Mouse (Mus musculus) lung, embryonic 14.5 days (tissue): ENCODE data around the gene Rpl29. TPM values are rescaled to one million over a fixed set of nuclear protein-coding genes. Genes with fewer than 3 reads are reported as not detected.

Source experiments
- ATAC-seq: fragments of 200-750 bp; cut with Nextera tagmentation; 2 replicates; pipeline ENCODE4 v1.8.0; 2017; ENCODE audit warnings: mild to moderate bottlenecking, moderate TSS enrichment, moderate library complexity; ENCODE audit not compliant: insufficient read depth
- DNase-seq: peaks from one replicate; pipeline ENCODE4 v3.0.0-alpha.2; 2015
- H3K27ac ChIP-seq: fragments of 300-500 bp; sonication (generic); 2 replicates; pipeline ENCODE4 v1.5.1; 2014; ENCODE audit warnings: low read depth, mild to moderate bottlenecking, moderate library complexity
- H3K27me3 ChIP-seq: fragments of 300-500 bp; sonication (generic); 2 replicates; pipeline ENCODE4 v1.6.1; 2014; ENCODE audit warnings: low read length, control low read depth; ENCODE audit not compliant: insufficient read depth
- H3K36me3 ChIP-seq: fragments of 300-500 bp; sonication (generic); 2 replicates; pipeline ENCODE4 v1.6.1; 2014; ENCODE audit warnings: control low read depth; ENCODE audit not compliant: insufficient read depth
- H3K4me1 ChIP-seq: fragments of 300-500 bp; sonication (generic); 2 replicates; pipeline ENCODE4 v1.6.1; 2014; ENCODE audit warnings: antibody characterized with exemption, control low read depth; ENCODE audit not compliant: insufficient read depth
- H3K4me2 ChIP-seq: fragments of 300-500 bp; sonication (generic); 2 replicates; pipeline ENCODE4 v1.6.1; 2014; ENCODE audit warnings: mild to moderate bottlenecking
- H3K4me3 ChIP-seq: fragments of 300-500 bp; sonication (generic); 2 replicates; pipeline ENCODE4 v1.5.1; 2014; ENCODE audit warnings: low read depth, low read length
- H3K9ac ChIP-seq: fragments of 300-500 bp; sonication (generic); 2 replicates; pipeline ENCODE4 v1.6.1; 2014
- H3K9me3 ChIP-seq: fragments of 300-500 bp; sonication (generic); 2 replicates; pipeline ENCODE4 v1.6.1; 2016; ENCODE audit warnings: low read depth, low read length, control low read depth
- CTCF ChIP-seq: IDR thresholded peaks from 2 replicates; pipeline ENCODE4 v1.5.1; 2016; ENCODE audit warnings: antibody characterized with exemption, low read depth
- WGBS: fragments of 180-500 bp; shearing (Covaris S2); extraction: QIAGEN DNeasy Blood & Tissue Kit; methylation state at CpG from one replicate; pipeline ENCODE4 v1.1.7; 2014; 5-methylcytosine and 5-hydroxymethylcytosine counted together
- polyA plus RNA-seq: library from polyadenylated mRNA; unstranded; fragments of >200 nt; fragmentation: Nextera tagmentation; extraction: Ambion mirVana; gene quantifications from 2 replicates; pipeline ENCODE4 v1.2.1, GENCODE M21; 2014

Gene Rpl29
- polyA plus RNA-seq, 1 experiment from 2014 or later = 1,268 TPM

- Histone ChIP-seq H3K4me3 (no peak overlapping the region), H3K4me2 (no peak overlapping the region), H3K9me3 (no peaks in the 10 kb centered on the region), H3K27ac (no peak overlapping the region), H3K9ac (no peak overlapping the region), H3K36me3 (no peaks in the 10 kb centered on the region), H3K27me3 (no peaks in the 10 kb centered on the region), H3K4me1 (peaks cover 14% of the 10 kb centered on the region)
- no peak for DNase-seq
- ATAC-seq = no peak
- 87% methylated on average over 2 of the region's 2 CpGs for WGBS
- no peak for TF ChIP-seq CTCF
Measured at GRCm38 (mm10) chr9:106410086-106410650, 19.1 kb upstream of the Rpl29 start.

DNA sequence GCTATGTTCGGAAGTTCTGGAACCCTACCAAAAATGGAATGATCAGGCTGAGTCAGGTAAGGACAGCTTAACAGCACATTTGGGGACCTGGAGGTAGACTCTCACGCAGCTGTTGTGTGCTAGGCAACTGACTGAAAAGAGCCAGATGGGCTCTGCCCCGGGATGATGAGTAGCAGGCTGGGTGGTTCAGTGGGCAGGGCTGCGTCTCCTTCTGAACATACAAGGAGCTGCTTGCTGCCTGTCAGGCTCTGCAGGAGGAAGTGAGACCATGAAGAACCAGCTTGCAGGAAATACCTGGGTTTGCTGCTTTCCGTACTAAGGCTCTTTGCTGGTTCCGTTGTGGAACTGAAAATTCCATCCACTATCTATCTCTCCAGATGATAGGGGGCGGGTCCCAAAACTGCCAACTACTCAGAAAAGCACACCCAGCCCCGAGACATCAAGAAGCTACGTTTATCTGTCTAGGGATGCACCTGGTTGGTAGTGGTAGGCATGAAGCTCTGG is 18.1 kb upstream of the Rpl29 start:
- no peak for DNase-seq
- H3K4me2 ChIP-seq = no peak overlapping the region; the same call in 1 of the 2 replicates
- H3K27me3 ChIP-seq = no peaks in the 10 kb centered on the region
- TF ChIP-seq CTCF = no peak
- WGBS = 54% methylated on average over 9 of the region's 9 CpGs
- no peak; the same call in 1 of the 2 replicates for ATAC-seq
- no peaks in the 10 kb centered on the region for H3K36me3 ChIP-seq
- no peaks in the 10 kb centered on the region for H3K9me3 ChIP-seq
- H3K4me1 ChIP-seq = peaks cover 10% of the 10 kb centered on the region
- H3K27ac ChIP-seq = no peak overlapping the region
- H3K9ac ChIP-seq = no peak overlapping the region
- H3K4me3 ChIP-seq = no peak overlapping the region

DNA sequence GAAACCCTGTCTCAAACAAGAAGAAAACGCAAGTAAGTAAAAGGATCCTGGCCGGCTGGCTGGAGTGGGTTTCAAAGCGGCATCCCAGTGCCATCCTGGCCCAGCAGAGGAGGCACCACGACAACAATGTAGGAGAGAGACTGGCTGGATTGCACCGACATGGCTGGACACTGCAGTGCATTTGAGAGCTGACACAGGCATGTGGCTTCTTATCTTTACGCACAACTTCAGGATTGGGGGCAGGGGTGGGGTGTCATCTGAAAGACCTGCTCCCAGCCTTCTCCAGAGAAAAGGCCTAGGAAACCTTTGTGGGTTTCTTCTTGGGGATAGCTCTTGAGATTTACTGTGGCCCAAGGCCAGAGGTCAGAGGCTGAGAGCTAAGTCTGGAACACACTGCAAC is 17.5 kb upstream of the Rpl29 start:
- Histone ChIP-seq H3K9ac (no peak overlapping the region), H3K27ac (no peak overlapping the region), H3K4me1 (peaks cover 4% of the 10 kb centered on the region; the same call in 1 of the 2 replicates), H3K4me2 (no peak overlapping the region; the same call in 1 of the 2 replicates), H3K36me3 (no peaks in the 10 kb centered on the region), H3K4me3 (no peak overlapping the region), H3K27me3 (no peaks in the 10 kb centered on the region), H3K9me3 (no peaks in the 10 kb centered on the region)
- no peak for DNase-seq
- ATAC-seq = no peak
- no peak for TF ChIP-seq CTCF
- WGBS = 66% methylated on average over 6 of the region's 6 CpGs

GRCm38 (mm10) chr9:106412210-106412609 is 17.0 kb upstream of the Rpl29 start:
- no peaks in the 10 kb centered on the region for H3K27me3 ChIP-seq
- no peak overlapping the region for H3K9ac ChIP-seq
- ATAC-seq = no peak
- no peaks in the 10 kb centered on the region for H3K36me3 ChIP-seq
- no peaks in the 10 kb centered on the region; the same call in 1 of the 2 replicates for H3K4me1 ChIP-seq
- no peak overlapping the region for H3K27ac ChIP-seq
- H3K4me3 ChIP-seq = no peak overlapping the region
- no peak for DNase-seq
- H3K9me3 ChIP-seq = no peaks in the 10 kb centered on the region
- 75% methylated on average over 3 of the region's 3 CpGs for WGBS
- H3K4me2 ChIP-seq = no peak overlapping the region
- no peak for TF ChIP-seq CTCF

DNA sequence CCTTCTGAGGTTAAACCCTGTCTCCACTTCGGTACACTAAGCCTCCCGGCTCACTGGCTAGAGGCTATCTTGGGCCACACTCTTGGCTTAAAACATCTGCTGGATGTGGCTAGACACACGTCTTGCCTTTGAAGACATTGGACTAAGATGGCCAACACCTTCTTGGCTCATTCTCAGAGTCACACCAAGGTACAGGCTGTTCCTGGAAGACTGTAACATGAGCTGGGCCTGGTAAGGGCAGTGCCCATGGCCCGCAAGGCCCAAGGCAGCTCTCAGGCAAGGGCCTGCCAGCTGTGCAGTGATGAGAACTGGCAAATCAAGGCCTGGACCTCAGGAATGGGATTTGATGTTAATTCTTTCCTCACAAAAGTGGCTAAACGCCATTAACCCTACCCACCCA is 15.6 kb upstream of the Rpl29 start:
- Histone ChIP-seq H3K9ac (no peak overlapping the region), H3K27ac (no peak overlapping the region), H3K4me1 (peaks cover 11% of the 10 kb centered on the region; the same call in 1 of the 2 replicates), H3K4me3 (no peak overlapping the region), H3K4me2 (no peak overlapping the region), H3K9me3 (no peaks in the 10 kb centered on the region), H3K36me3 (no peaks in the 10 kb centered on the region), H3K27me3 (no peaks in the 10 kb centered on the region)
- WGBS = 70% methylated on average over 5 of the region's 5 CpGs
- TF ChIP-seq CTCF = no peak
- ATAC-seq = no peak
- DNase-seq = no peak

- TF ChIP-seq CTCF = no peak
- 77% methylated on average over 6 of the region's 6 CpGs for WGBS
- H3K4me1 ChIP-seq = peaks cover 15% of the 10 kb centered on the region
- H3K27ac ChIP-seq = no peak overlapping the region
- no peak overlapping the region for H3K4me2 ChIP-seq
- no peak overlapping the region for H3K4me3 ChIP-seq
- no peaks in the 10 kb centered on the region for H3K9me3 ChIP-seq
- no peak overlapping the region for H3K9ac ChIP-seq
- no peaks in the 10 kb centered on the region for H3K27me3 ChIP-seq
- no peaks in the 10 kb centered on the region for H3K36me3 ChIP-seq
- ATAC-seq = no peak
- DNase-seq = no peak
Measured at GRCm38 (mm10) chr9:106416826-106417225, 12.4 kb upstream of the Rpl29 start.

GRCm38 (mm10) chr9:106417841-106418625 is 11.2 kb upstream of the Rpl29 start:
- peak; percentile 57 for TF ChIP-seq CTCF
- Histone ChIP-seq H3K36me3 (no peaks in the 10 kb centered on the region), H3K27ac (peak overlapping the region; percentile 46; the same call in 1 of the 2 replicates), H3K9ac (peak overlapping the region; percentile 18; the same call in 1 of the 2 replicates), H3K9me3 (no peaks in the 10 kb centered on the region), H3K4me1 (peaks cover 15% of the 10 kb centered on the region), H3K4me3 (peak overlapping the region; percentile 31), H3K4me2 (peak overlapping the region; percentile 70), H3K27me3 (no peaks in the 10 kb centered on the region)
- peak; percentile 94 for DNase-seq
- WGBS = 14% methylated on average over 29 of the region's 29 CpGs
- peak; percentile 74 for ATAC-seq
